8 mouse cellular contexts compared by ENCODE assay signal in genomic region chr12:8913701-8914340, GRCm38 (mm10). TPM values are rescaled to one million over a fixed set of nuclear protein-coding genes. Genes with fewer than 3 reads are reported as not detected.
DNase-seq lines count a peak whose midpoint lies in the region; ATAC-seq and TF ChIP-seq lines count a peak whose summit lies in the region.

No protein-coding gene starts in this region.

- no peak overlapping the region for H3K4me2 ChIP-seq in liver, postnatal 0 days (ENCODE audit: low read depth, low read length)
- H3K4me2 ChIP-seq in liver, embryonic 12.5 days, result no peak overlapping the region
- H3K4me2 ChIP-seq in limb, embryonic 13.5 days (replicated peaks), result peak overlapping the region; percentile 34

- ATAC-seq in liver, postnatal 0 days, result no peak
- no peak for ATAC-seq in liver, embryonic 12.5 days
- peak; percentile 87 for ATAC-seq in limb, embryonic 13.5 days (ENCODE audit: low FRiP score, low read depth)
- no peak for ATAC-seq in CD4-positive, CD25-positive, alpha-beta regulatory T cell, adult 4 months

- 80% methylated on average over 9 of the region's 9 CpGs for WGBS in liver, postnatal 0 days (ENCODE audit: insufficient replicate concordance)
- 61% methylated on average over 9 of the region's 9 CpGs for WGBS in liver, embryonic 12.5 days (ENCODE audit: insufficient replicate concordance)
- 19% methylated on average over 9 of the region's 9 CpGs for WGBS in limb, embryonic 13.5 days

- H3K9me3 ChIP-seq in liver, postnatal 0 days (ENCODE audit: low read length), result no peaks in the 10 kb centered on the region
- no peaks in the 10 kb centered on the region for H3K9me3 ChIP-seq in liver, embryonic 12.5 days (replicated peaks)
- no peaks in the 10 kb centered on the region for H3K9me3 ChIP-seq in limb, embryonic 13.5 days

- H3K4me3 ChIP-seq in liver, postnatal 0 days (ENCODE audit: low read depth, low read length), result no peak overlapping the region
- H3K4me3 ChIP-seq in liver, embryonic 12.5 days, result no peak overlapping the region
- H3K4me3 ChIP-seq in limb, embryonic 13.5 days, result no peak overlapping the region

- TF ChIP-seq EP300 in liver, postnatal 0 days (IDR thresholded peaks at IDR 0.05; ENCODE audit: low read depth), result no peak

- H3K9ac ChIP-seq in liver, postnatal 0 days (replicated peaks), result no peak overlapping the region
- no peak overlapping the region for H3K9ac ChIP-seq in liver, embryonic 12.5 days
- H3K9ac ChIP-seq in limb, embryonic 13.5 days, result peak overlapping the region; percentile 2; the same call in 1 of the 2 replicates

- H3K27ac ChIP-seq in liver, postnatal 0 days (ENCODE audit: low read depth), result peak overlapping the region; percentile 64
- H3K27ac ChIP-seq in liver, embryonic 12.5 days, result no peak overlapping the region
- H3K27ac ChIP-seq in limb, embryonic 13.5 days, result peak overlapping the region; percentile 90

- no peaks in the 10 kb centered on the region for H3K27me3 ChIP-seq in liver, postnatal 0 days (ENCODE audit: insufficient read depth, low read length)
- no peaks in the 10 kb centered on the region for H3K27me3 ChIP-seq in liver, embryonic 12.5 days (replicated peaks)
- H3K27me3 ChIP-seq in limb, embryonic 13.5 days, result no peaks in the 10 kb centered on the region

- no peak for DNase-seq in liver, postnatal 0 days
- peak; percentile 66 to 72 for DNase-seq in cerebellum, postnatal 10 days
- peak; percentile 53 for DNase-seq in gastrocnemius, postnatal 25 days
- DNase-seq in urinary bladder, postnatal 36 days (ENCODE audit: low spot score in 2 of 2), result no peak
- DNase-seq in thymus, postnatal 25 days, result no peak

- no peak for TF ChIP-seq CTCF in liver, postnatal 0 days (IDR thresholded peaks at IDR 0.05; ENCODE audit: low read depth)

- peaks cover 6% of the 10 kb centered on the region for H3K4me1 ChIP-seq in liver, postnatal 0 days (ENCODE audit: insufficient read depth)
- H3K4me1 ChIP-seq in liver, embryonic 12.5 days, result no peaks in the 10 kb centered on the region
- H3K4me1 ChIP-seq in limb, embryonic 13.5 days, result peaks cover 38% of the 10 kb centered on the region

- no peaks in the 10 kb centered on the region for H3K36me3 ChIP-seq in liver, postnatal 0 days (replicated peaks; ENCODE audit: insufficient read depth, low read length)
- H3K36me3 ChIP-seq in liver, embryonic 12.5 days, result no peaks in the 10 kb centered on the region
- H3K36me3 ChIP-seq in limb, embryonic 13.5 days, result no peaks in the 10 kb centered on the region

RNA-seq across cellular contexts. Expression of gene Laptm4a, which starts 7.6 kb away (rescaled TPM):
- polyA plus RNA-seq in liver, postnatal 0 days (2015; fragmentation: Nextera tagmentation; extraction: Ambion mirVana), result 125 and 128 TPM in 2 replicates
- 71.0 and 77.9 TPM in 2 replicates for polyA plus RNA-seq in liver, embryonic 12.5 days (2016; fragmentation: Nextera tagmentation; extraction: Ambion mirVana)
- total RNA-seq in gastrocnemius, postnatal 25 days (2021), result 100 to 1,000 TPM; 222 to 266 TPM
- 391 and 410 TPM in 2 replicates for polyA plus RNA-seq in limb, embryonic 13.5 days (2015; fragmentation: Nextera tagmentation; extraction: Ambion mirVana)
- 100 to 1,000 TPM; 127 to 169 TPM for polyA plus RNA-seq in CD4-positive, CD25-positive, alpha-beta regulatory T cell, adult 4 months (2017; shearing (Covaris generic))

RNA-seq across cellular contexts. Expression of gene Matn3, which starts 33.9 kb away (rescaled TPM):
- polyA plus RNA-seq in liver, postnatal 0 days (2015; fragmentation: Nextera tagmentation; extraction: Ambion mirVana), result not detected in 2 replicates
- 0.11 and 0.26 TPM in 2 replicates for polyA plus RNA-seq in liver, embryonic 12.5 days (2016; fragmentation: Nextera tagmentation; extraction: Ambion mirVana)
- under 1 TPM in 1 of 2 experiments, not detected in 1; 0.56 TPM for total RNA-seq in gastrocnemius, postnatal 25 days (2021)
- polyA plus RNA-seq in limb, embryonic 13.5 days (2015; fragmentation: Nextera tagmentation; extraction: Ambion mirVana), result 31.5 and 36.3 TPM in 2 replicates
- polyA plus RNA-seq in CD4-positive, CD25-positive, alpha-beta regulatory T cell, adult 4 months (2017; shearing (Covaris generic)), result not detected

RNA-seq across cellular contexts. Expression of gene Wdr35, which starts 59.9 kb away (rescaled TPM):
- 1.1 and 1.4 TPM in 2 replicates for polyA plus RNA-seq in liver, postnatal 0 days (2015; fragmentation: Nextera tagmentation; extraction: Ambion mirVana)
- 2.4 and 2.5 TPM in 2 replicates for polyA plus RNA-seq in liver, embryonic 12.5 days (2016; fragmentation: Nextera tagmentation; extraction: Ambion mirVana)
- total RNA-seq in gastrocnemius, postnatal 25 days (2021), result 1 to 10 TPM; 9.2 to 9.7 TPM
- polyA plus RNA-seq in limb, embryonic 13.5 days (2015; fragmentation: Nextera tagmentation; extraction: Ambion mirVana), result 28.6 and 29.9 TPM in 2 replicates
- 1 to 10 TPM; 2.6 TPM for polyA plus RNA-seq in CD4-positive, CD25-positive, alpha-beta regulatory T cell, adult 4 months (2017; shearing (Covaris generic))

Comparison
In these comparisons a context has a peak if more than half of its experiments do, and no peak if none do; other contexts are left out.
1. DNase-seq: peak in cerebellum, postnatal 10 days (2 of 2) and gastrocnemius, postnatal 25 days (single experiment); none in liver, postnatal 0 days (single experiment), urinary bladder, postnatal 36 days (0 of 2) and thymus, postnatal 25 days (single experiment).
2. RNA of gene Matn3, which starts 33.9 kb away (polyA plus RNA-seq): 31.5 to 36.3 TPM in limb, embryonic 13.5 days; 0.11 to 0.26 TPM in liver, embryonic 12.5 days, not detected in CD4-positive, CD25-positive, alpha-beta regulatory T cell, adult 4 months and not detected in liver, postnatal 0 days; every median in the first group is over 10 times any median in the second.